Mouse (Mus musculus) kidney, embryonic 16.5 days (tissue): ENCODE measurements at regions not wholly inside any gene's neighbourhood (a gene's known extent, or its start where the extent isn't known, plus 50 kb on each side); places are given as distances from the start of the nearest gene placed in this dataset. TPM values are rescaled to one million over a fixed set of nuclear protein-coding genes. Genes with fewer than 3 reads are reported as not detected.

Experiments
- ATAC-seq: fragments of 200-750 bp; cut with Nextera tagmentation; 2 replicates; pipeline ENCODE4 v1.8.0; 2017; ENCODE audit warnings: moderate TSS enrichment; ENCODE audit not compliant: low FRiP score, low TSS enrichment
- H3K27ac ChIP-seq: fragments of 300-500 bp; sonication (generic); 2 replicates; pipeline ENCODE4 v1.5.1; 2014; ENCODE audit warnings: low read length
- H3K27me3 ChIP-seq: fragments of 300-500 bp; sonication (generic); 2 replicates; pipeline ENCODE4 v1.6.1; 2014; ENCODE audit warnings: low read length, control low read depth, mixed read lengths; ENCODE audit not compliant: insufficient read depth
- H3K36me3 ChIP-seq: fragments of 300-500 bp; sonication (generic); 2 replicates; pipeline ENCODE4 v1.6.1; 2014; ENCODE audit warnings: low read length, control low read depth, mixed read lengths; ENCODE audit not compliant: insufficient read depth
- H3K4me1 ChIP-seq: fragments of 300-500 bp; sonication (generic); 2 replicates; pipeline ENCODE4 v1.6.1; 2014; ENCODE audit warnings: low read length, control low read depth, mixed read lengths; ENCODE audit not compliant: insufficient read depth
- H3K4me2 ChIP-seq: fragments of 300-500 bp; sonication (generic); replicated peaks from 2 replicates; pipeline ENCODE4 v1.6.1; 2014; ENCODE audit warnings: low read depth, low read length
- H3K4me3 ChIP-seq: fragments of 300-500 bp; sonication (generic); 2 replicates; pipeline ENCODE4 v1.5.1; 2014; ENCODE audit warnings: mild to moderate bottlenecking, low read length
- H3K9ac ChIP-seq: fragments of 300-500 bp; sonication (generic); replicated peaks from 2 replicates; pipeline ENCODE4 v1.6.1; 2014; ENCODE audit warnings: low read length
- H3K9me3 ChIP-seq: fragments of 300-500 bp; sonication (generic); 2 replicates; pipeline ENCODE4 v1.6.1; 2016; ENCODE audit warnings: low read length, control low read depth
- WGBS: fragments of 180-500 bp; shearing (Covaris S2); extraction: QIAGEN DNeasy Blood & Tissue Kit; methylation state at CpG from one replicate; pipeline ENCODE4 v1.1.7; 2014; 5-methylcytosine and 5-hydroxymethylcytosine counted together
- microRNA-seq: library from miRNA; unstranded; fragments of <30 nt; microRNA quantifications from one replicate; pipeline ENCODE4, GENCODE M21; 2016

DNA sequence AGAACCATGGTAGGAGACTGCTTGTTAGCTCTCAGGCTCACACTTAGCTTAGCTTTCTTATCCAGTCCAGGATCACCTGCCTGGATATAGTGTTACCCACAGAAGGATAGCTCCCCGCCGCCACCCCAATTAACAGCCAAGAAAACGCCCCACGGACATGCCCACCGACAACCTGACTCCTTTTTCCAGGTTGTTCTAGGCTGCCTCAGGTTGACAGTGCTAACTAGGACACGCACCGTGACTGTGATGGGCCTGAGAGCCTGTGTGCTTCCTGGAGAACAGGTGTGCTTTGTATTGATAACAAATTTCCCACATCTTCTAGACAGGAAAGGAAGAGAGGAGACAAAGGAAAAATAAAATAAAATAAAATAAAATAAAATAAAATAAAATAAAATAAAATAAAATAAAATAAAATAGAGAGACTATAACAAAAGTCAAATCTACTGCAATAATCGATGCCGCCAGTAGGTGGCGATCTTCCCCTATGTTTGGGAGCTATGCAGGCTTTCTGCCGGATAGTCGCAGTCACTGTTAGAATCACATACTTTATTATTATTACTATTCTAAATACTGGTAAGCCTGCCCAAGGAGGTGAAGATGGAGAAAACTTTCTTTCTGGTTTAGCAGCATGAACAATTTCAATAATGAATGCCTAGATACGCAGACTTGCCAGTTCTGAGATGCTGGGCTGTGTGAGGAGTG is 175.5 kb upstream of the BB014433 start:
- 41% methylated on average over 13 of the region's 13 CpGs for WGBS
- no peaks in the 10 kb centered on the region for H3K9me3 ChIP-seq
- no peak for ATAC-seq
- no peaks in the 10 kb centered on the region for H3K36me3 ChIP-seq
- no peak overlapping the region for H3K4me3 ChIP-seq
- H3K4me2 ChIP-seq, result no peak overlapping the region
- H3K27me3 ChIP-seq, result no peaks in the 10 kb centered on the region
- H3K27ac ChIP-seq, result no peak overlapping the region
- H3K4me1 ChIP-seq, result no peaks in the 10 kb centered on the region
- H3K9ac ChIP-seq, result no peak overlapping the region

- Histone ChIP-seq H3K36me3 (no peaks in the 10 kb centered on the region), H3K4me1 (no peaks in the 10 kb centered on the region), H3K9me3 (no peaks in the 10 kb centered on the region), H3K27me3 (no peaks in the 10 kb centered on the region), H3K4me3 (no peak overlapping the region), H3K4me2 (no peak overlapping the region), H3K27ac (no peak overlapping the region), H3K9ac (no peak overlapping the region)
- 71% methylated on average over 6 of the region's 6 CpGs for WGBS
- no peak for ATAC-seq
Measured at GRCm38 (mm10) chr8:15209856-15210521, 164.1 kb upstream of the BB014433 start.

- Histone ChIP-seq H3K4me3 (no peak overlapping the region), H3K9ac (no peak overlapping the region), H3K27me3 (no peaks in the 10 kb centered on the region), H3K4me1 (no peaks in the 10 kb centered on the region), H3K9me3 (no peaks in the 10 kb centered on the region), H3K27ac (no peak overlapping the region), H3K36me3 (no peaks in the 10 kb centered on the region), H3K4me2 (no peak overlapping the region)
- WGBS, result 84% methylated on average over 6 of the region's 6 CpGs
- ATAC-seq, result no peak
Measured at GRCm38 (mm10) chr8:15201556-15201955, 155.7 kb upstream of the BB014433 start.

DNA sequence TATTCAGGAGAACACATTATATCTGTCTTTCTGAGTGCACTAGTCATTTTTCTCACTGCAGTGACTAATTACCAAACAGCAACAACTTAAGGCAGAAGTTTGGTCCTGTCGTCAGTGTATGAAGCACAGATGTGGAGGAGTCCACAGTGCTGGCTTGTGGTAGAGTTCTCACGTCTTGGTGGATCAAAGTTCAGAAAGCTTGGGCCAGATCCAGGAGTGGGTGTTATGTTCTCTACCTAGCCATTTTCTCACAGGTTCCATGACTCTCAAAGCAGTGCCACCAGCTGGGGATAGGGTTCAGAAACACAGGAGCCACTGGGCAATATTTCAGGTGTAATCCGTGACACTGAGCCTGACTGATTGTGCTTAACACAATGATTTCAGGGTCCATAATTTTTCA is 144.8 kb upstream of the BB014433 start:
- H3K4me3 ChIP-seq, result no peak overlapping the region
- WGBS, result 63% methylated on average over 3 of the region's 3 CpGs
- ATAC-seq, result no peak
- no peaks in the 10 kb centered on the region for H3K36me3 ChIP-seq
- H3K27me3 ChIP-seq, result no peaks in the 10 kb centered on the region
- H3K9me3 ChIP-seq, result no peaks in the 10 kb centered on the region
- no peak overlapping the region for H3K4me2 ChIP-seq
- H3K27ac ChIP-seq, result no peak overlapping the region; the same call in 1 of the 2 replicates
- 0 out of 2 replicates have a peak, but pooled peaks cover 10% of the 10 kb centered on the region for H3K4me1 ChIP-seq
- no peak overlapping the region for H3K9ac ChIP-seq

DNA sequence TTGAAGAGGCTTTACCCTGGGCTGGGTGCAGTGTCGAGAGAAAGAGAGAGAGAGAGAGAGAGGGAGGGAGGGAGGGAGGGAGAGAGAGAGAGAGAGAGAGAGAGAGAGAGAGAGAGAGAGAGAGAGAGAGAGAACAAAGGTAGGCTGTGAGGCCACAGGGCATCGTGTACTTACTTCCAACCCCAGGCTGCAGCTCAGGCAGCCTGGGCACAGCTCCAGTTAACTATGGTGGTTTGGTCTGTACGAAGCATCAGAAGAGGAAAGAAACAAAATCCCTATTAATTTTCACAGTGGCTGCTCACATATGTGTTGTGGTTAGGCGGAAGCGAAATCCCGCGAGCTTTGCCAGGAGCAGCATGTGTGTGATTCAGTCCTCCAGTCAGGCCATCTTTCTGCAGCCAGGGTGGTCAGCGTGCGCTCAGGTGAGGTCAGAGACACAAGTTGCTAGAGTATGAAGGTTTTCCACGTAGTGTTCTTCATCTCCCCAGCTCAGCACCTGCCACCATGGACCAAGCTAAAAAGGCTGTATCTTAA is 143.3 kb upstream of the BB014433 start:
- Histone ChIP-seq H3K4me2 (no peak overlapping the region), H3K9ac (no peak overlapping the region), H3K9me3 (no peaks in the 10 kb centered on the region), H3K4me3 (no peak overlapping the region), H3K4me1 (0 out of 2 replicates have a peak, but pooled peaks cover 10% of the 10 kb centered on the region), H3K27me3 (no peaks in the 10 kb centered on the region), H3K36me3 (no peaks in the 10 kb centered on the region), H3K27ac (no peak overlapping the region)
- ATAC-seq, result no peak; the same call in 1 of the 2 replicates
- WGBS, result 40% methylated on average over 10 of the region's 10 CpGs

Small RNAs in the stretch of these regions (microRNA-seq; reads per million reads assigned to microRNA genes)
- not detected for gene Gm25255
- gene Gm25871, result not detected
